Mouse (Mus musculus): ENCODE results near the gene Elane. TPM values are rescaled to one million over a fixed set of nuclear protein-coding genes. Genes with fewer than 3 reads are reported as not detected.

Gene Elane
- polyA plus RNA-seq (2014; fragmentation: Nextera tagmentation; extraction: Ambion mirVana): 0.42 TPM in 1 of 2 replicates, not detected in the other

DNA sequence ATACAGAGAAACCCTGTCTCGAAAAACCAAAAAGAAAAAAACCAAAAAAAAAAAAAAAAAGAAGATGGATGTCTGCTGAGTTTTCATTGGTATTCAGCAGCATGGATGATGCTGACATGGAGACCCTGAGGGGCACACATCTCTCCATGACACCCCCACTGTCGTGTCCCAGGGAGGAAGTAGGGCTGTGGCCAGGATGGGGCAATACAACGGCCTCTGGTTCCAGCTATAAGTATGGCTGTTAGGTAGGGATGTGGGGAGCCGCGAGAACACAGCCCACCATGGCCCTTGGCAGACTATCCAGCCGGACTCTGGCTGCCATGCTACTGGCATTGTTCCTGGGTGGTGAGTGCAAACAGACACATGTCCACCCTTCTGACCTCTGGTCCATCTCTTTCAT is at the start of gene Elane:
Gene Elane, plus strand, starts transcription at position 194 of the 400 bp plus-strand sequence.
- WGBS: 78% methylated on average over 6 of the region's 6 CpGs
- H3K36me3 ChIP-seq (ENCODE audit: control insufficient read depth, insufficient read depth, low read length): no peaks in the 10 kb centered on the region
- no peak within 1 kb of the TSS for H3K4me2 ChIP-seq (ENCODE audit: low read length)
- H3K27ac ChIP-seq (replicated peaks in 1 of 2; ENCODE audit: control insufficient read depth in 1 of 2, insufficient read depth in 1 of 2, low read depth in 2 of 2, low read length in 2 of 2): no peak within 1 kb of the TSS
- no peak within 1 kb of the TSS for H3K9ac ChIP-seq (ENCODE audit: low read length)
- no peak for ATAC-seq (ENCODE audit: insufficient number of reproducible peaks, insufficient read depth, low FRiP score, low read depth)
- H3K27me3 ChIP-seq (ENCODE audit: control insufficient read depth, insufficient read depth, low read length): peaks cover 6% of the 10 kb centered on the region; the same call in 1 of the 2 replicates
- H3K9me3 ChIP-seq (ENCODE audit: control insufficient read depth, low read length): no peaks in the 10 kb centered on the region
- H3K4me3 ChIP-seq (ENCODE audit: control insufficient read depth in 1 of 2, insufficient read depth in 1 of 2, low read depth in 1 of 2, low read length in 2 of 2): no peak within 1 kb of the TSS
- peaks cover 9 to 13% of the 10 kb centered on the region in 2 experiments for H3K4me1 ChIP-seq (ENCODE audit: control insufficient read depth in 2 of 2, insufficient read depth in 2 of 2, low read length in 2 of 2)

- no peak overlapping the region for H3K4me3 ChIP-seq (ENCODE audit: control insufficient read depth in 1 of 2, insufficient read depth in 1 of 2, low read depth in 1 of 2, low read length in 2 of 2)
- H3K27ac ChIP-seq (replicated peaks in 1 of 2; ENCODE audit: control insufficient read depth in 1 of 2, insufficient read depth in 1 of 2, low read depth in 2 of 2, low read length in 2 of 2): no peak overlapping the region
- H3K9me3 ChIP-seq (ENCODE audit: control insufficient read depth, low read length): no peaks in the 10 kb centered on the region
- no peak overlapping the region for H3K9ac ChIP-seq (ENCODE audit: low read length)
- no peak for ATAC-seq (ENCODE audit: insufficient number of reproducible peaks, insufficient read depth, low FRiP score, low read depth)
- no peaks in the 10 kb centered on the region for H3K27me3 ChIP-seq (ENCODE audit: control insufficient read depth, insufficient read depth, low read length)
- no peaks in the 10 kb centered on the region for H3K36me3 ChIP-seq (ENCODE audit: control insufficient read depth, insufficient read depth, low read length)
- no peak overlapping the region for H3K4me2 ChIP-seq (ENCODE audit: low read length)
- peaks cover 2 to 7% of the 10 kb centered on the region in 2 experiments; a peak in 1 of 4 replicates for H3K4me1 ChIP-seq (ENCODE audit: control insufficient read depth in 2 of 2, insufficient read depth in 2 of 2, low read length in 2 of 2)
- WGBS: 94% methylated on average over 3 of the region's 3 CpGs
Observed at GRCm38 (mm10) chr10:79836918-79837317, 49.1 kb upstream of the Elane start.

DNA sequence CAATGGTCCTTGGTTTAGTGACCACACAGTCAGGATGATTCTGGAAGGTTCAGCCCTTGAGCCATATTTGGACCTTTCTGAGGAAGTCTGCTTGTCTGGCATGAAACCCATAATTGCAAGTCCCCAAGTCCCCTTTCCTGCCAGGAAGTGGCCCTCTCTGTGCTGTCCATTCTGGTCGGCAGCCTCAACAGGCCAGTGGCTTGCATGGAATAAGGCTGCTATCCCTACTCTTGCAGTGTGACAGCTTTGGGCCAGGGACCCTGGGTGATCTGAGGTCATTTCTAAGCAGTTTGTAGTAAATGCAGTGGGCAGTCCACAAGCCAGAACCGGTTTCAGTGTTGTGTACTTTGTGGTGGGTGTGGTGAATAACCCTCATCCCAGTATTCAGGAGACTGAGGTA is 47.9 kb upstream of the Elane start:
- whole genome bisulfite sequencing: 47% methylated on average over 2 of the region's 2 CpGs
- Histone ChIP-seq H3K4me1 (ENCODE audit: control insufficient read depth in 2 of 2, insufficient read depth in 2 of 2, low read length in 2 of 2) (peaks cover 2 to 9% of the 10 kb centered on the region in 2 experiments; a peak in 3 of 4 replicates), H3K4me2 (ENCODE audit: low read length) (no peak overlapping the region), H3K9me3 (ENCODE audit: control insufficient read depth, low read length) (no peaks in the 10 kb centered on the region), H3K27ac (replicated peaks in 1 of 2; ENCODE audit: control insufficient read depth in 1 of 2, insufficient read depth in 1 of 2, low read depth in 2 of 2, low read length in 2 of 2) (no peak overlapping the region), H3K4me3 (ENCODE audit: control insufficient read depth in 1 of 2, insufficient read depth in 1 of 2, low read depth in 1 of 2, low read length in 2 of 2) (no peak overlapping the region), H3K9ac (ENCODE audit: low read length) (no peak overlapping the region), H3K27me3 (ENCODE audit: control insufficient read depth, insufficient read depth, low read length) (no peaks in the 10 kb centered on the region), H3K36me3 (ENCODE audit: control insufficient read depth, insufficient read depth, low read length) (no peaks in the 10 kb centered on the region)
- no peak for ATAC-seq (ENCODE audit: insufficient number of reproducible peaks, insufficient read depth, low FRiP score, low read depth)

GRCm38 (mm10) chr10:79840091-79840490 is 46.0 kb upstream of the Elane start:
- Histone ChIP-seq H3K9ac (ENCODE audit: low read length) (no peak overlapping the region), H3K36me3 (ENCODE audit: control insufficient read depth, insufficient read depth, low read length) (no peaks in the 10 kb centered on the region), H3K27ac (replicated peaks in 1 of 2; ENCODE audit: control insufficient read depth in 1 of 2, insufficient read depth in 1 of 2, low read depth in 2 of 2, low read length in 2 of 2) (peak overlapping the region in 1 of 2 experiments; percentile 90; a peak in 2 of 4 replicates), H3K4me3 (ENCODE audit: control insufficient read depth in 1 of 2, insufficient read depth in 1 of 2, low read depth in 1 of 2, low read length in 2 of 2) (no peak overlapping the region), H3K4me2 (ENCODE audit: low read length) (no peak overlapping the region), H3K4me1 (ENCODE audit: control insufficient read depth in 2 of 2, insufficient read depth in 2 of 2, low read length in 2 of 2) (peaks cover 9 to 12% of the 10 kb centered on the region in 2 experiments), H3K9me3 (ENCODE audit: control insufficient read depth, low read length) (no peaks in the 10 kb centered on the region), H3K27me3 (ENCODE audit: control insufficient read depth, insufficient read depth, low read length) (no peaks in the 10 kb centered on the region)
- no peak for ATAC-seq (ENCODE audit: insufficient number of reproducible peaks, insufficient read depth, low FRiP score, low read depth)
- WGBS: 91% methylated on average over 3 of the region's 3 CpGs

DNA sequence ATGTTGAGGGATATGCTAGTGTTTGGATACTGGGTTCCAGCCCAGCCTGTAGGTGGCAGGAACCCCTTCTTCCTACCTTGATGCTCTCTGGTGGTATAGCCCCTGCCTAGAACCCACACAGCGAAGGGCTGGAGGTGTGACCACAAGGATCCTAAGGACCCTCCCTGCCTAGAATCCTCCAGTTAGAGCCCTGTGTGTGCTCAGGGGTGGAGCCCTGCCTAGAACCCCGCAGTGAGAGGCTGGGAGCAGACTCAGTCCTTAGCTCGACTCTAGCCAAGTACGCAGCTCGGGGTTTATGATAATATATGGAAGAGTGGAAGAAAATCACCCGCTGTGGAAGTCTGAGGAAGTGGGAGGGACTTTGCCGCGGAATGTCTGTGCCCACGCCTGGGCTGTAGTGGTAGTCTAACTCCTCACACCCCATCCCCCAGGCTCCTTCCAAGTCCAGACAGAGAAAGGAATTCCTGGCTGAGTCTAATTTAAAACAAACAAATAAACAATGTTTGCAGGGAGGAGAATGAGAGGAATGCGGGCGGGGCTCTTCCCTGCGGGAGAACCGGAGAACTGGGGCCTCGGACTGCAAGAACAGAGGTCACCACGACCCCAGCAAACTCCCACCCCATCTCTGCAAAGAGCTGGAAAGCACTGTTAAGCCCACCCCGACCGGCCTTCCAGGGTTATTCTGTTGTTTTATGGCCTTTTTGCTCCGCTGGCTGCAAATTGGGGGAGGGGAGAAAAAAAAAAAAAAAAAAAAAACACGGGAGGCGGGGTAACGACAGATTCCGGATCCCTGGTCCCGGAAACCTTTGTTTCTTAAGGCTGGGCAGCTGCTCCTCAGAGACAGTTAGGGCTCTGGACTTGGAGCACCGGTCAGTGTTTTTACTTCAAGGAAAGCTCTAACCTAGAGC is 45.1 kb upstream of the Elane start:
- Histone ChIP-seq H3K9ac (ENCODE audit: low read length) (peak overlapping the region; percentile 79), H3K4me3 (ENCODE audit: control insufficient read depth in 1 of 2, insufficient read depth in 1 of 2, low read depth in 1 of 2, low read length in 2 of 2) (peak overlapping the region; percentile 43 to 45), H3K27me3 (ENCODE audit: control insufficient read depth, insufficient read depth, low read length) (no peaks in the 10 kb centered on the region), H3K4me1 (ENCODE audit: control insufficient read depth in 2 of 2, insufficient read depth in 2 of 2, low read length in 2 of 2) (peaks cover 9 to 12% of the 10 kb centered on the region in 2 experiments), H3K4me2 (ENCODE audit: low read length) (peak overlapping the region; percentile 86), H3K9me3 (ENCODE audit: control insufficient read depth, low read length) (no peaks in the 10 kb centered on the region), H3K27ac (replicated peaks in 1 of 2; ENCODE audit: control insufficient read depth in 1 of 2, insufficient read depth in 1 of 2, low read depth in 2 of 2, low read length in 2 of 2) (peak overlapping the region; percentile 68 to 90), H3K36me3 (ENCODE audit: control insufficient read depth, insufficient read depth, low read length) (no peaks in the 10 kb centered on the region)
- under 1% methylated on average over 24 of the region's 24 CpGs for WGBS
- peak; percentile 82 for ATAC-seq (ENCODE audit: insufficient number of reproducible peaks, insufficient read depth, low FRiP score, low read depth)

GRCm38 (mm10) chr10:79842322-79842721 is 43.7 kb upstream of the Elane start:
- no peak overlapping the region for H3K9ac ChIP-seq (ENCODE audit: low read length)
- H3K36me3 ChIP-seq (ENCODE audit: control insufficient read depth, insufficient read depth, low read length): no peaks in the 10 kb centered on the region
- no peak overlapping the region for H3K27ac ChIP-seq (replicated peaks in 1 of 2; ENCODE audit: control insufficient read depth in 1 of 2, insufficient read depth in 1 of 2, low read depth in 2 of 2, low read length in 2 of 2)
- peaks cover 9 to 12% of the 10 kb centered on the region in 2 experiments for H3K4me1 ChIP-seq (ENCODE audit: control insufficient read depth in 2 of 2, insufficient read depth in 2 of 2, low read length in 2 of 2)
- no peaks in the 10 kb centered on the region for H3K9me3 ChIP-seq (ENCODE audit: control insufficient read depth, low read length)
- no peaks in the 10 kb centered on the region for H3K27me3 ChIP-seq (ENCODE audit: control insufficient read depth, insufficient read depth, low read length)
- ATAC-seq (ENCODE audit: insufficient number of reproducible peaks, insufficient read depth, low FRiP score, low read depth): no peak
- 62% methylated on average over 3 of the region's 3 CpGs for WGBS
- no peak overlapping the region for H3K4me2 ChIP-seq (ENCODE audit: low read length)
- no peak overlapping the region for H3K4me3 ChIP-seq (ENCODE audit: control insufficient read depth in 1 of 2, insufficient read depth in 1 of 2, low read depth in 1 of 2, low read length in 2 of 2)

DNA sequence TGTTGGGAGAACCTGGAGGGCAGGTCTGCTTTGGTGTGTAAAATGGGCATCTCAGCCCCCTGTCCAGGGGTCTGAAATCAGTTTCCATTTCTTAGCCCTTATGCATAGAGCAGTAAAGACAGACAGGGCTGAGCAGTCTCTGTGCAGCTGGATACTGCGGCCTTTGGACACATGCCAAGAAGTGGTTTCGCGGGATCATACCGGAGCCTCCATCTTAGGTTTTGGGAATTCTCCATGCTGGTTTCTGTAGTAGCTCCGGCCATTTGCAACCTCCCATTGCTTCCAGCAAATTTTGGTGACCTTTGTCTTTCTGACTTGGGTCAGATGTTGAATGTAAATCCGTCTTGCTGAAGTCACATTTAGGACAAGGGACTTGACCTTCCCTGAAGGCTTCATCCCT is 42.6 kb upstream of the Elane start:
- H3K9me3 ChIP-seq (ENCODE audit: control insufficient read depth, low read length): no peaks in the 10 kb centered on the region
- H3K4me1 ChIP-seq (ENCODE audit: control insufficient read depth in 2 of 2, insufficient read depth in 2 of 2, low read length in 2 of 2): peaks cover 9 to 12% of the 10 kb centered on the region in 2 experiments
- H3K9ac ChIP-seq (ENCODE audit: low read length): no peak overlapping the region
- H3K36me3 ChIP-seq (ENCODE audit: control insufficient read depth, insufficient read depth, low read length): no peaks in the 10 kb centered on the region
- no peak overlapping the region for H3K27ac ChIP-seq (replicated peaks in 1 of 2; ENCODE audit: control insufficient read depth in 1 of 2, insufficient read depth in 1 of 2, low read depth in 2 of 2, low read length in 2 of 2)
- H3K4me2 ChIP-seq (ENCODE audit: low read length): no peak overlapping the region
- ATAC-seq (ENCODE audit: insufficient number of reproducible peaks, insufficient read depth, low FRiP score, low read depth): no peak
- H3K27me3 ChIP-seq (ENCODE audit: control insufficient read depth, insufficient read depth, low read length): no peaks in the 10 kb centered on the region
- H3K4me3 ChIP-seq (ENCODE audit: control insufficient read depth in 1 of 2, insufficient read depth in 1 of 2, low read depth in 1 of 2, low read length in 2 of 2): no peak overlapping the region
- WGBS: 68% methylated on average over 6 of the region's 6 CpGs
